Mouse (Mus musculus) frontal cortex, adult (tissue): ENCODE data around the gene Sin3b.

Source experiments
- ATAC-seq: cut with Nextera tagmentation; 2 replicates; pipeline ENCODE4 v1.9.2; 2017; ENCODE audit warnings: mild to moderate bottlenecking, moderate library complexity, mixed read lengths; ENCODE audit not compliant: low TSS enrichment

Gene Sin3b

DNA sequence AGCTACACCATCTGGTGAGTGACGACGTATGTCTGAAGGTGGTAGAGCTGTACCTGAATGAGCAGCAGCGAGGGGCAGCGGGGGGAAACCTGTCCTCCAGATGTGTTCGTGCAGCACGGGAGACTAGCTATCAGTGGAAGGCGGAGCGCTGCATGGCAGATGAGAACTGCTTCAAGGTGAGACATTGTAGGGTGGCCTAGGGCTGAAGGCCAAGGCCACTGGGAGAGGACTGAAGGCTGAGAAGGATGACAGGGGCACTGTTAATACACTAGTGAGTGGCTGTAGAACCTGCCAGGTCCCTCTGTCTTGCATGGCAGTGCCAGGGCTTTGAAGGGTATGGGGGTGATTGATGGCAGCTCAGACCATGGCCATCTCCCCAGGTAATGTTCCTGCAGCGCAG, 30.1 kb downstream of the Sin3b start:
- ATAC-seq: no peak

DNA sequence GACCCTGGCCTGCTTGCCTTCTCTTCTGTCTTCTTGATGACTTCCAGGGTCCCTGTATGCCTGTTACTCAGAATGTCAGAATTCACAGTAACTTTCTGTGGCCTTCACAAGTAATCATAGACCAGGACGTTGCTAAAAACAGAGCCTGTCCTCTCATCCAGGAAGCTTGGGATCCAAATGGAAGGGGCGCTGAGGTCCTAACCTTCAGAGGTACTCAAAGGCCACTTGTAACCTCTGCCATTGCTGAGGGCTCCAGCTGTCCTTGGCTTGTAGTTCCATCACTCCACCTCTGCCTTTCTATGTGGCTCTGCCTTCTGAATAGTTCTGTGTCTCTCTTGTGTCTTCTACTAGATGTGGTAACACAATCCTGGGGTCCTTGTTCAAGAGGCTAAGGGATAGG, 30.7 kb downstream of the Sin3b start:
- ATAC-seq: no peak

- no peak for ATAC-seq
Measured at GRCm38 (mm10) chr8:72756031-72756430, 32.9 kb downstream of the Sin3b start.

- no peak for ATAC-seq
Measured at GRCm38 (mm10) chr8:72756771-72757390, 33.8 kb downstream of the Sin3b start.

- no peak for ATAC-seq
Measured at GRCm38 (mm10) chr8:72757426-72758195, 34.5 kb downstream of the Sin3b start.

DNA sequence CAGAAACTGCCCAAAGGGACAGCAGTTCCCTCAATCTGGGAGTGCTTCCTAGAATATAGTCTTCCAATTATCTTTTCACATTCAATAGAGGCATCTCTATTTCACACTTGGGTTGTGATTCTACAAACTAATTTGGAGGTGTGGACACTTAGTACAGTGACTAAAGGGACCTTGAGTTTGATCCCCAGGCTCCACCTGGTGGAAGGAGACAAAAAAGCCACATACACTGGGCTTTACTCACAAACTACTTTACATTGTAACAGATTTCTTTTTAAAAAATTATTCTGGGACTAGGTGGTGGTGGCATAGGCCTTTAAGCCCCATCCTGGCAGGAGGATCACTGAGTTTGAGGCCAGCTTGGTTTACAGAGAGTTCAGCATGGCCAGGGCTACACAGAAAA, 35.2 kb downstream of the Sin3b start:
- no peak for ATAC-seq

DNA sequence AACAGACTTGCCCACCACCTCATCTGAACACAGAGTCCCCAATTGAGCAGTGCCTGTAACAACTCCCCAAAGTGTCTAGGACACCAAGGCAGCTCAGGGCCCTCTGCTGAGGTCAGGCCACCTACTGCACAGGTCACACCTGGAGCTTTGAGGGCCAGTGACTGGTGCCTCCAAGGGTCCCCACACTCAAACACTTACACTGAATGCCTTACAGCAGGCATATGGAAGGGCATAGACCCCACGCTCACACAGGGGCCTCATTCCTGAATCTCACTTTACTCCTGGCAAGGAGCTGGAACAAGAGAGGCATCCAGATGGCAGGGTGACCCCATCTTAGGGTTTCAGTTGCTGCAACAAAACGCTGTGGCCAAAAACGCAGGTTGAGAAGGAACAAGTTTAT, 37.1 kb downstream of the Sin3b start:
- ATAC-seq: no peak

- peak; percentile 46; the same call in 1 of the 2 replicates for ATAC-seq
Measured at GRCm38 (mm10) chr8:72761322-72762051, 38.4 kb downstream of the Sin3b start, which contains the start of gene F2rl3. Gene F2rl3 (plus strand): TSS chr8:72761880.

DNA sequence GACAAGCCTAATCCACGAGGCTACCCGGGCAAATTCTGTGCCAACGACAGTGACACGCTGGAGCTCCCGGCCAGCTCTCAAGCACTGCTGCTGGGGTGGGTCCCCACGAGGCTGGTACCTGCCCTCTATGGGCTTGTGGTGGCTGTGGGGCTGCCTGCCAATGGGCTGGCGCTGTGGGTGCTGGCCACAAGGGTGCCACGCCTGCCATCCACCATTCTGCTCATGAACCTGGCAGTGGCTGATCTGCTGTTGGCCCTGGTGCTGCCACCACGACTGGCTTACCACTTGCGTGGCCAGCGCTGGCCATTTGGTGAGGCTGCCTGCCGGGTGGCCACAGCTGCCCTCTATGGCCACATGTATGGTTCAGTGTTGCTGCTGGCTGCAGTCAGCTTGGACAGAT, 39.2 kb downstream of the Sin3b start:
- no peak for ATAC-seq

GRCm38 (mm10) chr8:72765696-72766095, 42.6 kb downstream of the Sin3b start:
- ATAC-seq: no peak

DNA sequence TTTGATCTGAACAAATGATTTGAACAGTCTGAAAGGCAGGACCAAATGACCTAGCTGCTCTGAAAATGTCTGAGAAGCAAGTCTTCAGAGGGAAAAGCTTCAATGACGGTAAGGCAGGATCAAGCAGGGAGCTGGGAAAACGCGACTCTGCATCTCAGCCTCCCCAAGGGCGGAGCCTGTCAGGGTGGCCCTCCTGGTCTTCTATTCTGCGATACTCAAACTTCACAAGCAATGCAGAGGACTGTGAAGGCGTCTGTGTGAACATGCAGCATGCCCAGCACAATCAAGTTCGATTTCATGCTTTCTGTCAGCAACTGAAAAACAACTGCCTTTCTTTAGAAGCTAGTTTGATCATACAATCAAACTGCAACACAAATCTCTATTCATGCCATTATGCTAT, 43.7 kb downstream of the Sin3b start:
- ATAC-seq: no peak

GRCm38 (mm10) chr8:72777797-72778196, 54.7 kb downstream of the Sin3b start:
- ATAC-seq: no peak

DNA sequence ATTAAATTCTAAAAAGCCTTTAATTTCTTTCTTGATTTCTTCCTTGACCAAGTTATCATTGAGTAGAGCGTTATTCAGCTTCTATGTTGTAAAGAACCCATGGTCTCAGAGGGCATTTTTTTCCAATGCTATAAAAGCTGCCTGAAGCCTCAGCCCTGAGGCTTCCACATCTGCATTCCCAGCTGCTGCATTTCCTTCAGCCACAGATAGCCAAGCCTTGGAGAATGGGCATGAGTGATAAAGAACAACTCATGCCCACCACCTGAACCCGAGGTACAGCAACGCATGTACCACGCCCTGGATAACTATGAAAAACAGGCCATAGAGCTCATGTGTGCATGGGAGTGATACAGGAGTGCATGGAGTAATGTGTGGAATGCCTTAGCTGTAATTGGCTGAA, 57.6 kb downstream of the Sin3b start:
- no peak for ATAC-seq

DNA sequence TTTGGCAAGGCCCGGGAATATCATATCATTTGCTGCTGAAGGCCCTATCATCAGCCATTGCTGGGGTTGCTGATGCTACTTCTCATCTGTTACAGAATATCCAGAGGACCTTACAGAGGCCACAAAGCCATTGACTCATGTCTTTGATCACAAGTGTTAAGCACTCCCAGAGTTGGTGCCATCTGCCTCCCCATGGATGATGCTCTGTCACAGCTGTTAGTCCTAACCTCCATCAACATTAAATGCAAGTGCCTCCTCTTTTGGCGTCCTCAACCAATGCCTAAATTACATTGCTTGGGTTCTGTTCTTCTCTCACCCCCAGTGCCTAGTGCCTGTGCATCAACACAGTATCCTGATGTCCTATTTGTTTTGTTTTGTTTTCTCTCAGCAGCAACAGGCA, 78.5 kb downstream of the Sin3b start:
- no peak for ATAC-seq
